Mouse (Mus musculus) ES-E14 (cell line): ENCODE data around the gene Padi6.

ENCODE experiments used
- HCFC1 ChIP-seq: IDR thresholded peaks from 2 replicates; pipeline ENCODE4 v1.6.1; 2012; ENCODE audit warnings: low read length, inconsistent platforms, borderline replicate concordance; ENCODE audit not compliant: insufficient read depth
- MAFK ChIP-seq: IDR thresholded peaks from 2 replicates; pipeline ENCODE4 v1.6.1; 2014; ENCODE audit warnings: mild to moderate bottlenecking, low read depth, low read length, inconsistent platforms; ENCODE audit not compliant: insufficient read depth
- ZC3H11A ChIP-seq: IDR thresholded peaks from 2 replicates; pipeline ENCODE4 v1.6.1; 2012; ENCODE audit warnings: low read depth, mild to moderate bottlenecking, inconsistent platforms, low read length, borderline replicate concordance
- ZNF384 ChIP-seq: IDR thresholded peaks from 2 replicates; pipeline ENCODE4 v1.6.1; 2012; ENCODE audit warnings: low read depth, low read length, inconsistent platforms

GRCm38 (mm10) chr4:140684881-140685303 is 57.6 kb downstream of the Padi6 start:
- TF ChIP-seq HCFC1 (no peak), MAFK (no peak), ZNF384 (no peak), ZC3H11A (no peak)
